Mouse (Mus musculus) lung, postnatal 0 days (tissue): ENCODE data around the gene Hdac7.

ENCODE experiments used
- CTCF ChIP-seq: IDR thresholded peaks from 2 replicates; pipeline ENCODE4 v1.5.1; 2016; ENCODE audit warnings: antibody characterized with exemption, mild to moderate bottlenecking
- EP300 ChIP-seq: IDR thresholded peaks from 2 replicates; pipeline ENCODE4 v1.6.1; 2016; ENCODE audit warnings: antibody characterized with exemption, mild to moderate bottlenecking, control low read depth

GRCm38 (mm10) chr15:97814703-97815102, 29.6 kb downstream of the Hdac7 start:
- no peak for TF ChIP-seq CTCF
- no peak for TF ChIP-seq EP300
